ENCODE assay signal across 25 mouse cellular contexts in the genomic region with DNA sequence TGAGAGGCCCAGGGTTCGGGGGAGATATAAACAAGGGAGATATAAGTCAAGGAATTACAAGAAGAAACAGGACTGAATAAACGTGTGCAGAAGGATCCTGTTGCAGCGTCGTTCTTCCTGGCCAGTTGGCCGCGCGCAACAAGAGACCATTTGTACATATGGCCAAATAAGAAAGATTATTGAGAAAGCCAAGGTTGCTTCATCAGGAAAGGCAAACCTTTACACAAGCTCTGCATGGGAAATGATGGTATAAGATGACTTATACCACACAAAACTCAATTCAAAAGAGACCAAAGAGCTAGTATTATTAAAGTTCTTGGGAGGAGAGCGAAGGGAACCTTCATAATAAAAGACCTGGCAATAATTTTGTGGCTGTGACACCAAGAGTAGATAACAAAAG.
"Had no signal": no experiment of that assay in that cellular context is flagged by ENCODE, and none has a peak within 500 bp of the region (broad histone marks: within the 10 kb centered on the region; RNA-seq: fewer than 3 reads in every experiment).

No protein-coding gene starts in this region.

- H3K27me3 ChIP-seq: heart, embryonic 12.5 days; hindbrain, embryonic 12.5 days; intestine, embryonic 15.5 days; limb, embryonic 12.5 days had no signal

- H3K27ac ChIP-seq: gastrocnemius, adult 2 months; heart, adult 2 months; hindbrain, embryonic 10.5 days; hindbrain, embryonic 12.5 days; hindbrain, embryonic 14.5 days; intestine, embryonic 15.5 days; layer of hippocampus, adult 2 months; left cerebral cortex, adult 2 months; limb, embryonic 10.5 days; limb, embryonic 12.5 days had no signal

- H3K9ac ChIP-seq: heart, embryonic 12.5 days; hindbrain, embryonic 12.5 days; hindbrain, embryonic 14.5 days; intestine, embryonic 15.5 days; limb, embryonic 12.5 days had no signal

- H3K4me1 ChIP-seq: hindbrain, embryonic 10.5 days; hindbrain, embryonic 12.5 days; intestine, embryonic 15.5 days; limb, embryonic 10.5 days; limb, embryonic 12.5 days had no signal

- H3K9me3 ChIP-seq: heart, embryonic 12.5 days; hindbrain, embryonic 10.5 days; hindbrain, embryonic 12.5 days; intestine, embryonic 15.5 days; limb, embryonic 10.5 days; limb, embryonic 12.5 days had no signal

- H3K36me3 ChIP-seq: heart, embryonic 12.5 days; hindbrain, embryonic 10.5 days; hindbrain, embryonic 12.5 days; intestine, embryonic 15.5 days; limb, embryonic 10.5 days; limb, embryonic 12.5 days had no signal

- H3K4me2 ChIP-seq: heart, embryonic 12.5 days; hindbrain, embryonic 12.5 days; hindbrain, embryonic 14.5 days; intestine, embryonic 15.5 days; limb, embryonic 12.5 days; liver, embryonic 11.5 days had no signal

- DNase-seq: gastrocnemius, adult 2 months; gastrocnemius, postnatal 10 days; gastrocnemius, postnatal 25 days; heart, adult 11 months; heart, adult 2 months; heart, postnatal 10 days; heart, postnatal 4 days; kidney, adult 18-20 months; kidney, adult 8-10 months; kidney, postnatal 10 days; kidney, postnatal 4 days; liver had no signal

- ATAC-seq: hindbrain, embryonic 16.5 days; inflammation-experienced regulatory T-cells, adult 6 months; intestine, embryonic 15.5 days; intestine, postnatal 0 days had no signal

- H3K4me3 ChIP-seq: gastrocnemius, adult 2 months; heart, adult 2 months; heart, embryonic 12.5 days; hindbrain, embryonic 10.5 days; hindbrain, embryonic 12.5 days; intestine, embryonic 15.5 days; layer of hippocampus, adult 2 months; left cerebral cortex, adult 2 months; limb, embryonic 10.5 days; limb, embryonic 12.5 days had no signal
